Mouse (Mus musculus) megakaryocyte, embryonic 14.5 days (primary cell): ENCODE measurements around the gene Nfkbiz.

Experiments
- FLI1 ChIP-seq: IDR thresholded peaks from 2 replicates; pipeline ENCODE4 v1.6.1; 2012; ENCODE audit warnings: low read length, inconsistent platforms, mixed read lengths
- GATA1 ChIP-seq: IDR thresholded peaks from 3 replicates; pipeline ENCODE4 v1.6.1; 2012; ENCODE audit warnings: mixed read lengths, low read length, inconsistent platforms, borderline replicate concordance

DNA sequence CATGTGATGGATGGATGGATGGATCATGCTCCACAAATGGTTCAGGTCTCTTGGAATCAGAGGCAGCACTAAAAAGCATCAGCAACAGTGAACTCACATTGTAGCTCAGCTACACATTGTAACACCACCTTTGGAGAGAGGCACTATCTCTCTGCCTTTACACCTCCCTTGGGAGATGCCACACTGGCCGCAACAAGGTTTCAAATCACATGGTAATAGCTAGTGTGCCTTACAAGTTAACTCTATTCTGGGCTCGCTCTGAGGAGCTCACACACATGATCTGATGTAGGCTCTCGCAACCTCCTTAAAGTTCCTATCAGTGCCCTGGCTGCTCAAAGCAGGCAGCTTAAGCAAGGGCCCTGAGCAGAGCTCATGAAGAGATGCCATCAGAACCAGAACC is 11.8 kb upstream of the Nfkbiz start:
- no peak for TF ChIP-seq FLI1
- TF ChIP-seq GATA1, result no peak
